Mouse (Mus musculus) forebrain, embryonic 14.5 days (tissue): ENCODE data around the gene Tmem45a2. TPM values are rescaled to one million over a fixed set of nuclear protein-coding genes. Genes with fewer than 3 reads are reported as not detected.
"Not testable (repeated sequence)": the region's sequence is repeated elsewhere in the genome, so short reads cannot be mapped to it uniquely, and the experiment has no call there.

Experiments used
- ATAC-seq: fragments of 200-750 bp; cut with Nextera tagmentation; 2 replicates; pipeline ENCODE4 v1.8.0; 2017; ENCODE audit warnings: mild to moderate bottlenecking, moderate library complexity
- DNase-seq: peaks from one replicate; pipeline ENCODE4 v3.0.0-alpha.2; 2015; ENCODE audit warnings: low spot score
- H3K27ac ChIP-seq: fragments of 300-500 bp; sonication (generic); 2 replicates; pipeline ENCODE4 v1.5.1; 2014; ENCODE audit warnings: low read depth, mild to moderate bottlenecking, control low read depth, low read length, moderate library complexity
- H3K27me3 ChIP-seq: fragments of 300-500 bp; sonication (generic); replicated peaks from 2 replicates; pipeline ENCODE4 v1.6.1; 2014; ENCODE audit warnings: low read length, control low read depth, mixed read lengths; ENCODE audit not compliant: control insufficient read depth, insufficient read depth
- H3K36me3 ChIP-seq: fragments of 300-500 bp; sonication (generic); 2 replicates; pipeline ENCODE4 v1.6.1; 2014; ENCODE audit warnings: low read length, control low read depth; ENCODE audit not compliant: control insufficient read depth, insufficient read depth
- H3K4me1 ChIP-seq: fragments of 300-500 bp; sonication (generic); 2 replicates; pipeline ENCODE4 v1.6.1; 2014; ENCODE audit warnings: antibody characterized with exemption, low read length, control low read depth; ENCODE audit not compliant: control insufficient read depth, insufficient read depth
- H3K4me2 ChIP-seq: fragments of 300-500 bp; sonication (generic); 2 replicates; pipeline ENCODE4 v1.6.1; 2014; ENCODE audit warnings: mild to moderate bottlenecking, control low read depth, low read length
- H3K4me3 ChIP-seq: fragments of 300-500 bp; sonication (generic); 2 replicates; pipeline ENCODE4 v1.5.1; 2014; ENCODE audit warnings: low read depth, low read length, control low read depth
- H3K9ac ChIP-seq: fragments of 300-500 bp; sonication (generic); 2 replicates; pipeline ENCODE4 v1.6.1; 2014; ENCODE audit warnings: mild to moderate bottlenecking, low read length, control low read depth, moderate library complexity
- H3K9me3 ChIP-seq: fragments of 300-500 bp; sonication (generic); replicated peaks from 2 replicates; pipeline ENCODE4 v1.6.1; 2016; ENCODE audit warnings: low read length, control low read depth, mixed read lengths; ENCODE audit not compliant: control insufficient read depth
- WGBS: fragments of 180-500 bp; shearing (Covaris S2); extraction: QIAGEN DNeasy Blood & Tissue Kit; methylation state at CpG from one replicate; pipeline ENCODE4 v1.1.7; 2014; 5-methylcytosine and 5-hydroxymethylcytosine counted together
- polyA plus RNA-seq: library from polyadenylated mRNA; unstranded; fragments of >200 nt; fragmentation: Nextera tagmentation; extraction: Ambion mirVana; gene quantifications from 2 replicates; pipeline ENCODE4 v1.2.1, GENCODE M21; 2014

Gene Tmem45a2
- polyA plus RNA-seq, 1 experiment from 2014 or later, result not detected

DNA sequence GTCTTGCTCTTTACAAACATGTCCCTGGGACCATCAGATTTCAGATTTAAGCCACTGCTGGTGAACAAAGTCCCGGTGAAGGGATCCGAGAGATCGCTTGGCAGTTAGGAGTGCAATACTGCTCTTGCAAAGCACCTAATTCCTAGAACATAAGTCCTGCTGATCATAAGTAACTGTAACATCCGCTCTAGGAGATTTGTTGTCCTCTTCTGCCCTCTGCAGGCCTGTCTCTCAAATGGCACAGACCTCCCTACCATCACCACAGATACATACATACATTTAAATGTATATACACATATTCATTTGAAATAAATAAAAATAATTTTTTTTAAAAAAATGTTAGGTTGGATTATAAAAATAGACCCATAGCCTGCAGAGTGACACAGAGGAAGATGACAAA is 21.3 kb upstream of the Tmem45a2 start:
- H3K4me3 ChIP-seq, result no peak overlapping the region
- no peaks in the 10 kb centered on the region for H3K9me3 ChIP-seq
- no peak overlapping the region for H3K27ac ChIP-seq
- no peaks in the 10 kb centered on the region for H3K4me1 ChIP-seq
- 50% methylated on average over 4 of the region's 4 CpGs for WGBS
- H3K27me3 ChIP-seq, result no peaks in the 10 kb centered on the region
- DNase-seq (peak; percentile 65), ATAC-seq (peak; percentile 83)
- H3K36me3 ChIP-seq, result no peaks in the 10 kb centered on the region
- no peak overlapping the region for H3K4me2 ChIP-seq
- no peak overlapping the region for H3K9ac ChIP-seq

- 91% methylated on average over 4 of the region's 4 CpGs for WGBS
- H3K4me1 ChIP-seq, result no peaks in the 10 kb centered on the region
- no peak for ATAC-seq
- H3K4me2 ChIP-seq, result no peak overlapping the region
- no peak overlapping the region for H3K9ac ChIP-seq
- H3K9me3 ChIP-seq, result no peaks in the 10 kb centered on the region
- no peak overlapping the region for H3K27ac ChIP-seq
- no peaks in the 10 kb centered on the region for H3K36me3 ChIP-seq
- H3K4me3 ChIP-seq, result no peak overlapping the region
- DNase-seq, result no peak
- H3K27me3 ChIP-seq, result no peaks in the 10 kb centered on the region
Measured at GRCm38 (mm10) chr16:57079577-57079976, 8.4 kb upstream of the Tmem45a2 start.

- Histone ChIP-seq H3K4me1 (no peaks in the 10 kb centered on the region), H3K4me3 (no peak overlapping the region), H3K4me2 (no peak overlapping the region), H3K36me3 (no peaks in the 10 kb centered on the region), H3K9me3 (no peaks in the 10 kb centered on the region), H3K27ac (no peak overlapping the region), H3K9ac (no peak overlapping the region), H3K27me3 (no peaks in the 10 kb centered on the region)
- WGBS, result 78% methylated on average over 7 of the region's 7 CpGs
- no peak for DNase-seq
- no peak for ATAC-seq
Measured at GRCm38 (mm10) chr16:57075986-57076385, 4.8 kb upstream of the Tmem45a2 start.

DNA sequence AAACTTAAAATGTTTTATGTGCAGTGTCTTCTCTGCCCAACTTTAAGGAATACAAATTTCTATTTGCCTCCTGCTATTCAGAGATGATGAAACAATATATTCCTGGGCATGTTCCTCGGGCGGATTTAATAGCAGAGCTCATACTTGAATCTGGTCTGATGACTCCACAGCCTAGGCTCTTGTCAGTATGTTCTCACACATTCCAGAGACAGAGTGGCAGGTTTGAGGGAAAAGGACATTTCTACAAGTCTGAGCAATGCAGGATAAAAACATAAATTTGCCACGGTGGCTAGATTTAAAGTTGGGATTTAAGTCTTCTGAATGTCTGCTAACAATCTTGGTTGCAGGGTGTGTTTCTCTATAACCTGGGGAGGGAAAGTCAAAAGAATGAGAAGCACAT is 9.1 kb downstream of the Tmem45a2 start:
- Histone ChIP-seq H3K4me2 (no peak overlapping the region), H3K9ac (no peak overlapping the region), H3K27ac (no peak overlapping the region), H3K4me1 (no peaks in the 10 kb centered on the region), H3K4me3 (no peak overlapping the region), H3K36me3 (no peaks in the 10 kb centered on the region), H3K9me3 (no peaks in the 10 kb centered on the region), H3K27me3 (no peaks in the 10 kb centered on the region)
- DNase-seq (no peak), ATAC-seq (no peak)
- 91% methylated on average over 3 of the region's 3 CpGs for WGBS

DNA sequence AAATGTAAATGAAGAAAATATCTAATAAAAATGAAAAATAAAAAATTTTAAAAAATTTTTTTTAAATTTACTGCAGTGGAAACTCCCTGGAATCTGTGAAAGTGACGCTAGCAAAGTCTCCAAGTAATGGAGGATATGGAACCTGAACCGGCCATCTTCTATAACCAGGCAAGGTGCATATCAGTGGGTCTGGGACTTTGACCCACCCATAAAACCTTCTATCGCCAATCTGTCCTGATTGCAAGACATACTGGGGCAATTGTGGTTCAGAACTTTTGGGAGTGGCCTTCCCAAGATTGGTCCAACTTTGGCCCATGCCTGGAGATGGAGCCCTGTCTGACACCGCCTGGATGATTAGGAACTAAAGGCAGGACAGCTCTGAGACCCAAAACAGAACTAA is 14.2 kb downstream of the Tmem45a2 start:
- ATAC-seq, result no peak
- Histone ChIP-seq H3K27me3 (no peaks in the 10 kb centered on the region), H3K4me2 (no peak overlapping the region), H3K4me1 (no peaks in the 10 kb centered on the region), H3K36me3 (no peaks in the 10 kb centered on the region), H3K9ac (no peak overlapping the region), H3K27ac (no peak overlapping the region), H3K4me3 (no peak overlapping the region), H3K9me3 (no peaks in the 10 kb centered on the region)
- DNase-seq, result no peak
- WGBS, result 91% methylated on average over 4 of the region's 4 CpGs

- 88% methylated on average over 3 of the region's 3 CpGs for whole genome bisulfite sequencing
- H3K9me3 ChIP-seq, result no peaks in the 10 kb centered on the region
- H3K27me3 ChIP-seq, result no peaks in the 10 kb centered on the region
- H3K27ac ChIP-seq, result no peak overlapping the region
- no peaks in the 10 kb centered on the region for H3K36me3 ChIP-seq
- DNase-seq (no peak), ATAC-seq (no peak)
- no peak overlapping the region for H3K4me2 ChIP-seq
- H3K4me1 ChIP-seq, result no peaks in the 10 kb centered on the region
- no peak overlapping the region for H3K4me3 ChIP-seq
- no peak overlapping the region for H3K9ac ChIP-seq
Measured at GRCm38 (mm10) chr16:57049974-57050373, 21.2 kb downstream of the Tmem45a2 start.

DNA sequence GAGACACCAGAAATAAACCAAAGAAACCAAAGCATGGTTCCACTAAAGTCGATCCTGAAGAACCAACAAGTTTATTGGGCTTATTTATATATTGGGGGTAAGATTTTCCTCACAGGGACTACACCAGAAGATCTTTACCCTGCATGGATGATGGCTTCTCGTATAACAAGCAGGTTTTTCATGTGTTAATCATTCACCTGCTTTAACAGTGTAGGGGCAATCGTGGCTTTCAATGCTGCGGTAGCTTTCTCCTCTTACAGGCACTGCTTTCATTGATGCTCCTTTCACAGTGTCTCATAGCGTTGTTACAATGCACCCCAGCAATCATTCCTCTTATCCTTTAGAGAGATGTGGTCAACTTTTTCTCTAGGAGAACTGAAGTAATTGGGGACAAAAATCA is 32.6 kb downstream of the Tmem45a2 start:
- no peak for ATAC-seq
- Histone ChIP-seq H3K36me3 (no peaks in the 10 kb centered on the region), H3K9me3 (no peaks in the 10 kb centered on the region), H3K4me1 (no peaks in the 10 kb centered on the region), H3K4me2 (no peak overlapping the region), H3K27me3 (no peaks in the 10 kb centered on the region), H3K9ac (no peak overlapping the region), H3K27ac (no peak overlapping the region), H3K4me3 (no peak overlapping the region)
- no peak for DNase-seq
- WGBS, result 63% methylated on average over 5 of the region's 5 CpGs

DNA sequence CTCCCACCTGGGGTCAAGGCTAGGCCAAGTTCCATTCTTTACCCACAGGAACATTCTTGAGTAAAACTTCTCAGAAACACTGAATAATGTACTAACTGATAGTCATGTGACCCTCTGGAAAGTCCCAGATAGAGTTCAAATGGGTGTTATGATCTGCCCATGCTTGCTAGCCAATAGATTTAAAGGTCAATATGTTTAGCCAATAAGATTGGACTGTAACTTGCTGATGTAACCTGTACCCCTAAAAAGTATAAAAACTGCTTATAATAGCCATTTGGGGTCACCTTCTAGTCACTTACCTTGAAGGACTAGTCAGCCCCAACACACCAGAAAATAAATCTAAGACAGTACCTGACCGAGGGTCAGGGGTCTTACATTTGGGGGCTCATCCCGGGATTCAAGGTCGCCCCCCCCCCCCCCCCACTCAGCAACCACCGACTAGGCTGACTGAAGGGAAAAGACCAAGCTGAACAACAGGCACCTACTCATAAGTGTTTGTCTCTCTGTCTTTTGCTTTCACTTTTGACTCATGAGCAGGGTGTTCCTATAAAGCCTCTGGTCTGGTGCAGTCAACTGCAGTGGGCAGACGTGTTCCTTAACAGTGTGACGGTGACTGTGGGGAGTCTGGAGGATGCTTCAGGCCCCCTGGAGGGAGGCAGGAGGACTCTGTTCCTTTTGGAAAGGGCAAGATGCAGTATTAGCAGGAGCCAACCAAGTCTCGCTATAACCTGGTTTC is 40.9 kb downstream of the Tmem45a2 start:
- H3K4me2 ChIP-seq, result no peak overlapping the region
- no peaks in the 10 kb centered on the region for H3K4me1 ChIP-seq
- no peaks in the 10 kb centered on the region for H3K9me3 ChIP-seq
- no peaks in the 10 kb centered on the region for H3K27me3 ChIP-seq
- H3K36me3 ChIP-seq, result no peaks in the 10 kb centered on the region
- H3K27ac ChIP-seq, result no peak overlapping the region
- H3K4me3 ChIP-seq, result no peak overlapping the region
- ATAC-seq (no peak), DNase-seq (no peak)
- 83% methylated on average over 7 of the region's 7 CpGs for WGBS
- H3K9ac ChIP-seq, result no peak overlapping the region

- 88% methylated on average over 8 of the region's 9 CpGs for WGBS
- H3K4me3 ChIP-seq, DNase-seq, H3K27ac ChIP-seq, H3K9me3 ChIP-seq, H3K36me3 ChIP-seq, H3K4me2 ChIP-seq, H3K27me3 ChIP-seq, H3K9ac ChIP-seq, H3K4me1 ChIP-seq, ATAC-seq: not testable (repeated sequence)
Measured at GRCm38 (mm10) chr16:56998283-56998682, 72.9 kb downstream of the Tmem45a2 start.
